Mouse (Mus musculus) hindbrain, embryonic 10.5 days (tissue): ENCODE data around the gene Akap2. TPM values are rescaled to one million over a fixed set of nuclear protein-coding genes. Genes with fewer than 3 reads are reported as not detected.

Source experiments
- DNase-seq: peaks from one replicate; pipeline ENCODE4 v3.0.0-alpha.2; 2017; ENCODE audit warnings: low spot score
- H3K27ac ChIP-seq: fragments of 300-500 bp; sonication (generic); 2 replicates; pipeline ENCODE4 v1.5.1; 2016; ENCODE audit warnings: mild to moderate bottlenecking, moderate library complexity
- H3K27me3 ChIP-seq: fragments of 300-500 bp; sonication (generic); 2 replicates; pipeline ENCODE4 v1.6.1; 2016; ENCODE audit warnings: mild to moderate bottlenecking; ENCODE audit not compliant: poor library complexity, insufficient read depth, severe bottlenecking
- H3K36me3 ChIP-seq: fragments of 300-500 bp; sonication (generic); 2 replicates; pipeline ENCODE4 v1.6.1; 2016; ENCODE audit warnings: mild to moderate bottlenecking, moderate library complexity
- H3K4me1 ChIP-seq: fragments of 300-500 bp; sonication (generic); replicated peaks from 2 replicates; pipeline ENCODE4 v1.6.1; 2016; ENCODE audit warnings: mild to moderate bottlenecking
- H3K4me3 ChIP-seq: fragments of 300-500 bp; sonication (generic); 2 replicates; pipeline ENCODE4 v1.5.1; 2016; ENCODE audit warnings: mild to moderate bottlenecking, moderate library complexity
- H3K9me3 ChIP-seq: fragments of 300-500 bp; sonication (generic); 2 replicates; pipeline ENCODE4 v1.6.1; 2016; ENCODE audit warnings: mild to moderate bottlenecking, moderate library complexity
- WGBS: fragments of 180-500 bp; shearing (Covaris S2); methylation state at CpG from one replicate; pipeline ENCODE4 v1.1.7; 2016; 5-methylcytosine and 5-hydroxymethylcytosine counted together
- polyA plus RNA-seq: library from polyadenylated mRNA; unstranded; fragments of >200 nt; fragmentation: Nextera tagmentation; extraction: Ambion mirVana; gene quantifications from 2 replicates; pipeline ENCODE4 v1.2.1, GENCODE M21; 2016

Gene Akap2
- polyA plus RNA-seq, 1 experiment from 2014 or later: 30.2 TPM

DNA sequence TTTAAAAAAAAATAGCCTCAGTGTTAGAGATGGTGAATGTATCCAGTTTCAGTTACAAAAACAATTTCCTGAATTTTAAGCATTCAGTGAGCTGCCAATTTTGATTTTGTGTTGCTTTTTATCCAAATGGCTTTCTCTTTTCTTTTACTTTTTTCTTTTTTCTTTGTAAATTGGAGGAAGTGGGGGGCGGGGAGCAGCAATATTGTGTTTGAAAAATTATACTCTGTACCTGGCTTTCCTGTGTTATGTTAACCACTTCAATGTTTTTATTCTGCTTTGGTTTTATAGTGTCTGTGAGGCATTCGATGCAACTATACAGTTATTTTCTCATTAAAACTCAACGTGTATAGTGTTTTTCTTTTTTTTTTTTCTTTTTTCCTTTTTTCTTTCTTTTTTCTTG, 179.2 kb downstream of the Akap2 start:
- Histone ChIP-seq H3K27ac (no peak overlapping the region), H3K27me3 (no peaks in the 10 kb centered on the region), H3K9me3 (no peaks in the 10 kb centered on the region), H3K36me3 (peaks cover 25% of the 10 kb centered on the region), H3K4me3 (no peak overlapping the region), H3K4me1 (peaks cover 19% of the 10 kb centered on the region)
- no peak for DNase-seq
- WGBS: 87% methylated on average over 3 of the region's 3 CpGs

DNA sequence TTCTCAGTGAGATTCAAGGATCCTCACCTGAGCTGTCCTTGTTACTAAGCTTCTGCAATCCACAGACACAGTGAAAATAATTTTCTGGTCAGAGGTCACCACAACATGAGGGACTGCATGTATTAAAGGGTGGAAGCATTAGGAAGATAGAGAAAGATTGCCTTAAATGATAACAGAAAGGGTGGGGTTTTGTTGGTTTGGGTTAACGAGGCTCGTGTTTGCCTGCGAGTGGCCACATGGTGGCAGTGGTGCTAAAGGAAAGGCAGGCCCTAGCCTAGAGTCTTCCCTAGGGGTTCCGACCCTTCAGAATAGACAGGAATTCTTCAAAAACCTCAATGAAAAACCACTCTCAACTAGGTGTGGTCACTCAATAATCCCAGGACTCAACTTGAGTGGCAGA, 183.8 kb downstream of the Akap2 start:
- H3K9me3 ChIP-seq: no peaks in the 10 kb centered on the region
- peaks cover 12% of the 10 kb centered on the region for H3K36me3 ChIP-seq
- H3K27ac ChIP-seq: no peak overlapping the region
- H3K4me1 ChIP-seq: peaks cover 7% of the 10 kb centered on the region
- H3K27me3 ChIP-seq: no peaks in the 10 kb centered on the region
- peak; percentile 45 for DNase-seq
- 15% methylated on average over 4 of the region's 4 CpGs for WGBS
- no peak overlapping the region for H3K4me3 ChIP-seq

DNA sequence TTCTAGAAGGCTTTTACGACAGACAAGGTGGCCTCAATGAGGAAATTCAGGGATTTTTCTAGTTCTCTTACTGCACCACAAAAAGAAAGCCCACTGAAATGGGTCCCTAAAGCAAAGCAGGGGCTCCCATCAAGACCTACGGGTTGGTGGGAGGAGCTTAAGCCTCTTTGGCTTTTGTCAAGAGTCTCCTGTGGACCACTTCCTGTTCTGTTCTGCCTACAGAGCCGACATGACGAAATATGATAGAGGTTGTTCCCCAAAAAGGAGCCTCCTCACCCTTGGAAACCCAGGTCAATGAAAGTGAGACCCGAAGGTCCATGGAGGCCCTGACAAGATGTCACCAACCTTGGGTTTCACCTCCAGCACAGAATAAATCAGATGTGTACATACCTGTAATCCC, 185.2 kb downstream of the Akap2 start:
- Histone ChIP-seq H3K4me3 (no peak overlapping the region), H3K27ac (no peak overlapping the region), H3K27me3 (no peaks in the 10 kb centered on the region), H3K9me3 (no peaks in the 10 kb centered on the region), H3K4me1 (peaks cover 7% of the 10 kb centered on the region), H3K36me3 (peaks cover 5% of the 10 kb centered on the region)
- 87% methylated on average over 5 of the region's 5 CpGs for WGBS
- DNase-seq: no peak

DNA sequence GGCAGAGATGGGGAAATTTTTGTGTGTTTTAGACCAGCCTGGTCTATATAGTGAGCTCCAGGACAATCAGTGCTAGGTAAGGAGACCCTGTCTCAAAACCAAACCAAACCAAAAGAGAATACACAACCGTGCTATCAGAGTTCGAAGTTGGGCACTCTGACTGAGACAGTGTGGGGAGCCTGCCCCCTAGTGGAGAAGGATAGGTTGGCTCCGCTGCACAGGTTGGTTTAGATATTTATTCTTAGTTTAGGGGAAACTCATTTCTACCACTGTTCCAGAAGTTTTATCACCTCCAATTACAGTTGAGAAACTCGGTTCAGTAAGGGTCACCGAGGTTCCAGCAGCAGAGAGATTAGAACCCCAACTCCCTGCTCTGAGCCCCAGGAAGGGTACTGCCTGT, 186.8 kb downstream of the Akap2 start:
- Histone ChIP-seq H3K27me3 (no peaks in the 10 kb centered on the region), H3K9me3 (no peaks in the 10 kb centered on the region), H3K4me1 (peaks cover 7% of the 10 kb centered on the region), H3K36me3 (no peaks in the 10 kb centered on the region), H3K27ac (no peak overlapping the region), H3K4me3 (no peak overlapping the region)
- DNase-seq: peak; percentile 68
- 16% methylated on average over 5 of the region's 5 CpGs for WGBS

DNA sequence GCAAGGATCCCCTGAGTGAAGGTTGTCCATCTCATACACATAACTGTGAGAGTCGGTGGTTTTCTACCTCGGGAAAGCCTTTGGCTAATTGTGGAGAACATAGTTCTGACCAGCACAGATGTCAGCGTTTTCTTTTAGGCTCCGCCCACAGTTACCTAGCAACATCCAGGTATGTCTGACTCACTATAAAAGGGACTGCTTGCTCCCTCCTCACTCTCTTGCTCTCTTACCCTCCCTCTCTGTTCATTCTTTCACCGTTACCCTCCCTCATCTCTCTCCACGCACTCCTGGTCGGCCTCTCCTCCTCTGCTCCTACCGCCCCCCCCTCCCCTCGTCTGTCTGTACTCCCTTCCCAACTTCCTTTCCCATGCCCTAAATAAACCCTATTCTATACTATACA, 187.2 kb downstream of the Akap2 start:
- no peaks in the 10 kb centered on the region for H3K36me3 ChIP-seq
- WGBS: 30% methylated on average over 9 of the region's 9 CpGs
- H3K4me3 ChIP-seq: no peak overlapping the region
- H3K27ac ChIP-seq: no peak overlapping the region
- no peaks in the 10 kb centered on the region for H3K9me3 ChIP-seq
- no peak for DNase-seq
- no peaks in the 10 kb centered on the region for H3K27me3 ChIP-seq
- peaks cover 7% of the 10 kb centered on the region for H3K4me1 ChIP-seq

DNA sequence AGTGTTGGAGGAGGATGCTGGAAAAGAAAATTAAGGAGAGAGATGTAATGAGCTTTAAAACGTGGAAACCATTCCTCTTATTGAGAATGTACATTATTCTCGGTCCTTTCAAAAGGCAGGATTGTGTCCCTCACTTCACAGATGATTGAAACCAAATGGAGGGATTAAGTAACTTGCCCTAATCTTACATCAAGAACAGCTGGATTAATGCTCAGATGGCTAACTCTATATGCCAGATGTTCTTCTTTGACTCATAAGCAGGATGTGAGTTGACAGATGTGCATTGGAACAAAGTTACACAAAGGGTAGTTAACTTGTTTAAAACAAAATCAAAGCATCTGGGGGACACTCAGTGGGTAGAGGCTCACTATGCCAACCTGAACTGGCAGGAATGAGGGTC, 189.3 kb downstream of the Akap2 start:
- H3K27ac ChIP-seq: no peak overlapping the region
- no peaks in the 10 kb centered on the region for H3K27me3 ChIP-seq
- no peaks in the 10 kb centered on the region for H3K36me3 ChIP-seq
- no peak overlapping the region for H3K4me3 ChIP-seq
- WGBS: 59% methylated on average over 2 of the region's 2 CpGs
- H3K9me3 ChIP-seq: no peaks in the 10 kb centered on the region
- DNase-seq: no peak
- peaks cover 7% of the 10 kb centered on the region for H3K4me1 ChIP-seq

DNA sequence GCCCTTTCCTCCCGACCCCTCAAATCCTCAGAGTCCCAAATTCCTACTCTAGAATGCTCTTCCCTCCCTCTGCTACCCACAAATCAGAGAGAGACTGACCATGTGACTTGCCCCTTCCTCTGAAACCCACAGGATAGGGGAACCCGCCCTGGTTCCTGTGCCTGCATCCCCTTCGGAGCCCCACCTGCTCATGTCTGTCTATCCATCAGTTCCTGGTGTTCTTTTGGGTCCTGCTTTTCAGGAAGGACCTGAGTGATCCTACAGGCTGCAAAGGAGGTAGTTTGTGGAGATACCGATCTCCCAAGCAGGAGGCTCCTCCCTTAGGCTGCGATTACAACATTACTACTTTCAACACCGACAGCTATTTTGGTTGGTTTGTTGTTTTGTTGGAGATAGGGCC, 191.4 kb downstream of the Akap2 start:
- H3K9me3 ChIP-seq: no peaks in the 10 kb centered on the region
- H3K4me3 ChIP-seq: no peak overlapping the region
- no peak for DNase-seq
- no peaks in the 10 kb centered on the region for H3K27me3 ChIP-seq
- WGBS: 78% methylated on average over 6 of the region's 6 CpGs
- H3K36me3 ChIP-seq: no peaks in the 10 kb centered on the region
- H3K4me1 ChIP-seq: peaks cover 7% of the 10 kb centered on the region
- H3K27ac ChIP-seq: no peak overlapping the region

DNA sequence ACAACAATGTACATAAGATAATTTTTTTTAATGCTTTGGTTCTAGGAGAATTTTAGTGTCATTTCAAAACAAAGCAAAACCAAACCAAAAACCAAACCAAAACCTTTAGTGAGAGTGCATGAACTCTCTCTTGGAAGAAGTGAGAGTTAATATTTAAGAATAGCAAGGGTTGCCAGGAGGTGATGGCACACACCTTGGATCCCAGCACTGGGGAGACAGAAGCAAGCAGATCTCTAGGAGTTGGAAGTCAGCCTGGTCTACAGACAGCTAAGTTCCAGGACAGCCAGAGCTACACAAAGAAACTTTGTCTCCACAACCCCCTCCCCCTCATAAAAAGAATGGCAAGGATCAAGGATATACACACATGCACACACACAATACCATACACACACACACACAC, 195.6 kb downstream of the Akap2 start:
- no peak for DNase-seq
- H3K27me3 ChIP-seq: peaks cover 31% of the 10 kb centered on the region
- no peaks in the 10 kb centered on the region for H3K36me3 ChIP-seq
- H3K4me1 ChIP-seq: peaks cover 14% of the 10 kb centered on the region
- no peak overlapping the region for H3K4me3 ChIP-seq
- no peaks in the 10 kb centered on the region for H3K9me3 ChIP-seq
- no peak overlapping the region for H3K27ac ChIP-seq

DNA sequence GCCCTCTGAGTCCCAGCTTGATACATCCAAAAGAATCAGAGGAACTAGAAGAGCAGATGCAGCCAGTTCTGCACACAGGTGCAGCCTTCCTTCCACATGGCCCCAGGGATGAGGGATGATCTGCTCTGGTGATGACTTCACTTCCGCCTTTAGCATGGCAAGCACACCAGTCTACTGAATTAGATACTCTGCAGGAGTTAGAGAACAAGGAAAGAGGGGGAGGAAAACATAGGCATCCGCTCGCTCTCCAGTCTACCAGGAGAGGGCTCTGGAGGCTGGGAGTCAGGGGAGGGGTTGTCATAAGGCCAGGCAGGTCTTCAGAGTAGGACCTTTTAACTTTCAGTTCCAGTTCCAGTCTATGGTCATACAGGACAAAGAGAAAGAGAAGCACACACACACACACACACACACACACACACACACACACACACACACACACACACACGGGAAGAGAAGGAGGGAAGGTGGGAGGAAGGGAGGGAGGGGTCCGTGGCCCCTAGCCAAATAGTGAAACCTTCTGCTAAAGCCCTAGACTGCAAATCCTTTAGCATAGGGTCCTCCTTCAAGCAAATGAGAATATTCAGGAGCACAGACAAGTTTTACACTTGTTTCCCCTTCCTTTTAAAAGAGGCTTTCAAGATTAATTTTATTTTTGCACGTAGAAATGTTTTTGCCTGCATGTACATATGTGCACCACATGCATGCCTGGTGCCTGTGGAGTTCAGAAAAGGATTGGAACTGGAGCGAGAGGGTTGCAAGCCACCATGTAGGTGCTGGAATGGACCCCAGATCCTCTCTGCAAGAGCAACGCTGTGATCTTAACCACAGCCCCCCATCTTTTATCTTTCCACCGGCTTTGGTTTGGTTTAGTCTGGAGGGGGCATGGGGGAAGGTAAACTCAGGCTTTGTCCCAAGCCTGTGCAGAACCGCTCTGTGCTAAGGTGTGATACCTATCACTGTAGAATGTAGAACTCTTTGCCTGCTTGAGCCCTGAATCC, 197.0 kb downstream of the Akap2 start:
- no peak overlapping the region for H3K27ac ChIP-seq
- no peaks in the 10 kb centered on the region for H3K9me3 ChIP-seq
- H3K4me1 ChIP-seq: peaks cover 16% of the 10 kb centered on the region
- no peaks in the 10 kb centered on the region for H3K36me3 ChIP-seq
- peaks cover 31% of the 10 kb centered on the region for H3K27me3 ChIP-seq
- WGBS: 75% methylated on average over 10 of the region's 10 CpGs
- no peak for DNase-seq
- H3K4me3 ChIP-seq: no peak overlapping the region

DNA sequence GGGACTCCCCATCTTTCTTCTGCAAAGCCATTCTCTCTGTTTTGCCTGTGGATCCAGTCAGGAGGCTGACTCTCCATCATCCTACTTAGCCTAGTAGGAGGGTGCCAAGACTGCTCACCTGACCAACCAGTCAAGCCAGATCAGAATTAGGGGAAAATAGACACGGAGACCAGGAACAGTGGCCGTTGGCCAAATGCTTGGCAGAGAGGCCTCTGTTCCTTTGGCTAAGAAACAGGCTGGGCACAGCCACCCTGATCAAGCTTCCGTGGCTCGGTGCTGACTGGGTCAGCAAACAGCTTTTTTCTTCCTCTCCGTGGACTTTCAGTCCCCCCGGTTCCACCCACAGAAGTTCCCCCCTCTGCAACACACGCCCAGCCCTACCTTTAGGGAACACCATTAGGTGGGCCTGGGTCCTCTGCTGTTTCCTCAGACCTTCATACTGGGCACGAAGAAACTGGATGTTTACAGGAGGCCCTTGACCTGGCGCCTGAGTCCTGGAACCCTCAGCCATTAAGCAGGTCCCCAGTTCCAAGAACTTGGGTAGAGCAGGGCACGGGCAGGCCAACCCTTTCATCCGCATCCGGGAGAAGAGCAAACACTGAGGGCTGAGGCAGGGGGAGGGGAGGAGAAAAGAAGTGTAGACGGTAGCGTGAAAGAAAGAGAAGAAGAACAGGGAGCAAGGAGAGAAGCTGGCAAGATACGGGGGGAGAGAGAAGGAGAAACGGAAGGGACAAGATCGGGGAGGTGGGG, 197.9 kb downstream of the Akap2 start:
- H3K27ac ChIP-seq: no peak overlapping the region; the same call in 1 of the 2 replicates
- peaks cover 25% of the 10 kb centered on the region for H3K4me1 ChIP-seq
- DNase-seq: no peak
- 40% methylated on average over 17 of the region's 17 CpGs for WGBS
- peak overlapping the region; percentile 23; the same call in 1 of the 2 replicates for H3K4me3 ChIP-seq
- peaks cover 31% of the 10 kb centered on the region for H3K27me3 ChIP-seq
- no peaks in the 10 kb centered on the region for H3K9me3 ChIP-seq
- H3K36me3 ChIP-seq: no peaks in the 10 kb centered on the region

DNA sequence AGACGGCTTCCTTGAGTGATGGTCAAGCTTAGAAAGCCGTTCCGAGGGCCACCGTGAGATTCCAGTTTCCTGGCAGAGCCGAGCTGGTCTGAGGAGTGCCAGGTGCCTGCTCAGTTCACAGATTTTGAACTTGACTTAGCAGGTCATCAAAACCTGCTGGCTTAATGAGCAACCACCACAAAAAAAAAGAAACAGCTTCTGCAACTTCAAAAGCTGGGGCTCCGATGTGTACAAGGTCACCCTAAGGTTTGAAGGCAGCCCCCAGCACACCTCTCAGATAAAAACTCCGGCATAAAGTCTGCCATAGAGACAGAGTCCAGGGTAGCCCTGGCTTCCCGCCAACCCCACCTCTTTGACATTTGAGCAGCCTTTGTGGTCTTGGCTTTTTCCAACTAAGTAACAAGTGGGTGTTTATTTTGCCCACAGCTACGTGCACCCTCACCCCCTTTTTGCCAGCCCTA, 198.8 kb downstream of the Akap2 start, which contains the start of gene D630039A03Rik:
D630039A03Rik (minus strand) TSS at position 97 of the 461 bp plus-strand sequence.
- H3K9me3 ChIP-seq: no peaks in the 10 kb centered on the region
- peaks cover 33% of the 10 kb centered on the region for H3K4me1 ChIP-seq
- no peak within 1 kb of the TSS; the same call in 1 of the 2 replicates for H3K27ac ChIP-seq
- H3K36me3 ChIP-seq: no peaks in the 10 kb centered on the region
- 39% methylated on average over 9 of the region's 9 CpGs for WGBS
- DNase-seq: no peak
- peak within 1 kb of the TSS; percentile 23; the same call in 1 of the 2 replicates for H3K4me3 ChIP-seq
- H3K27me3 ChIP-seq: peaks cover 31% of the 10 kb centered on the region

DNA sequence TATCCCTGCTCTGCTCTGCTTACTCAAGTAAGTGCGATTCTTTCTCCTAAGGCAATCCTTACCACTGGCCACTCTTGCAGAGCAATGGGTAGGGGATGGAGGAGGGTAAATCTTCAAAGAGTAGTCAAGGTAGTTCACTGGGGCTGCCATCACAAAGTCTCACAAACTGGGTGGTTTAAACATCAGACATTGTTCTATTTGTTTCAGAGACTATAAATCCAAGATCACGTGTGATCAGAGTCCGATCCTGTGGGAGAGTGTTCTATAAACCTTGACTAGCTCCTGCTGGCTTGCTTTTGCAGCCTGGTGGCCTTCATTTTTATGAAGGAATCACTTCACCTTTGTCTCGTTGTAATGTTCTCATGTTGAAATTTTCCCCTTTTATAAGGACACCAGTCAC, 199.3 kb downstream of the Akap2 start:
- Histone ChIP-seq H3K4me1 (peaks cover 33% of the 10 kb centered on the region), H3K27me3 (peaks cover 31% of the 10 kb centered on the region), H3K9me3 (no peaks in the 10 kb centered on the region), H3K27ac (no peak overlapping the region), H3K36me3 (no peaks in the 10 kb centered on the region), H3K4me3 (no peak overlapping the region)
- DNase-seq: no peak
- 81% methylated on average over 4 of the region's 4 CpGs for WGBS
